Mouse (Mus musculus) right cerebral cortex, postnatal 25 days (tissue): Measurements from ENCODE around the gene Amotl2.

Experiments
- DNase-seq: peaks from one replicate; pipeline ENCODE4 v3.0.0; 2022

The Amotl2 gene

GRCm38 (mm10) chr9:102716481-102717163 lies at the start of gene Amotl2:
Gene Amotl2, plus strand, starts transcription at chr9:102716672.
- no peak for DNase-seq

DNA sequence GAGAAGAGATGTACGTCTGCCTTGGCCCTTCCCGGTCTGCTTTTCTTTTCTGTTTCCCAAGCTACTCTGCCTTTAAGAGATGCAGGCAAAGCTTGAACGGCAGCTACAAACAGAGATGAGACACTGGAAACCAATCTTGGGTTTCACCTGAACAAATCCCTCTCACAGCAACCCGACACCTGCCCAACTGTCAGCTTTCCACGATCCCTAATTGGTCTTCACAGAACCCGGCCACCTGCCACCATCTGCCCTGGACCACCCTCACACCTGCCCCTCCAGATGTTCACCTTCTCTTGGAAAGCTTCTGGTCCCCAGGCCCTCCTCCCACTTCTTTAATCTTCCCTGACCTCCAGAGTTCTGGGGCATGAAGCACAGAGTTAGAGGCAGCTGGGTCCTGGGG lies 48.4 kb upstream of the Amotl2 start:
- no peak for DNase-seq

GRCm38 (mm10) chr9:102668906-102669305 lies 47.6 kb upstream of the Amotl2 start:
- DNase-seq, result no peak

DNA sequence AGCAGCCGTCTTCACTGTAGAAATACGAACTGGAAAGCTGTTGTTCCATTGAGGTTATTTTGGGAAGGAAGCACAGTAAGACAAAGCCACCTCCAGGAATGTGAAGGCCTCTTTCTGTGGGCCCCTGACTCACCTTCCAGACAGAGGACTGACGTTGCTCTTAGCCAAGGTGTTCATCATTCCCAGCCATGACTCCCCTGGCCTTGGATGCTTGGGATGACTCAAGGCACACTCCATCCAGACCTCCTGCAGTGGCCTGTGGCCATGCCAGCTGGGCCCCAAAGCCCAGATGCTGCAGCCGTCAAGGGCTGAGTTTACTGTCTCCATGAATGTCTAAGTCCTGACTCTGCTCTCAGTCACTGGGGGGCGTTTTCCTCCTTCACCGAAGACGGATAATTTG lies 43.1 kb upstream of the Amotl2 start:
- no peak for DNase-seq

DNA sequence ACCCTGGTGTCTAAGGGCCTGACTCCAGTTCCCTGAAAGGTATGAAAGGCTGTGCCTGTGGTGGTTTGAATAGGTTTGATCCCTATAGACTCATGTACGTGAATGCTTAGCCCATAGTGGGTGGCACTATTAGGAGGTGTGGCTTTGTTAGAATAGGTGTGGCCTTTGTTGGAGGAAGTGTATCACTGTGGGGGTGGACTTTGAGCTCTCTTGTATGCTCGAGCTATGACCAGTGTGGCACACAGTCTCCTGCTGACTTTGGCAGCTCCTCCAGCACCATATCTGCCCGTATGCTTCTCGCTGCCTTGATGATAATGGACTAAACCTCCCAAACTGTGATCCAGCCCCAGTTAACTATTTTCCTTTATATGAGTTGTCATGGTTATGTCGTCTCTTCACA lies 40.5 kb upstream of the Amotl2 start:
- no peak for DNase-seq

DNA sequence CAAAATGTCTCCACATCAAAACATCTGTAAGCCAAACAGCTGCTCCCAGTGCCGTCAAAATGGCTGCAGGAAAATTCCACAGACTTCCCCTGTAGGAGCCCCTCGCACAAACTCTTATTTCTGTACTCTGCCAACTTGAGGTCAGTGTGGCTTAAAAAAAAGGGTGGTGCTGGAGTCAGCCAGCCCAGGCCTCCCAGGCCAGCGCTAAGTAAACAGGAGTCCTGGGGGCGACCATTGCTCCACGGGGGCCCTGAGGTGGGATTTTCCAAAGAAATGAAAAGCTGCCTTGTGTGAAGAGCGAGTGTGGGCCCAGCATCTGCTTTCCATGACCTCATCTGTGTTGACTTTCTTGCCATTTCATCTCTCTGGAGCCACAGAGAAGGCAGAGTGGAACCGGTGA lies 35.0 kb upstream of the Amotl2 start:
- DNase-seq, result no peak

- DNase-seq, result no peak
These were observed 28.5 kb upstream of the Amotl2 start for GRCm38 (mm10) chr9:102687943-102688342.

DNA sequence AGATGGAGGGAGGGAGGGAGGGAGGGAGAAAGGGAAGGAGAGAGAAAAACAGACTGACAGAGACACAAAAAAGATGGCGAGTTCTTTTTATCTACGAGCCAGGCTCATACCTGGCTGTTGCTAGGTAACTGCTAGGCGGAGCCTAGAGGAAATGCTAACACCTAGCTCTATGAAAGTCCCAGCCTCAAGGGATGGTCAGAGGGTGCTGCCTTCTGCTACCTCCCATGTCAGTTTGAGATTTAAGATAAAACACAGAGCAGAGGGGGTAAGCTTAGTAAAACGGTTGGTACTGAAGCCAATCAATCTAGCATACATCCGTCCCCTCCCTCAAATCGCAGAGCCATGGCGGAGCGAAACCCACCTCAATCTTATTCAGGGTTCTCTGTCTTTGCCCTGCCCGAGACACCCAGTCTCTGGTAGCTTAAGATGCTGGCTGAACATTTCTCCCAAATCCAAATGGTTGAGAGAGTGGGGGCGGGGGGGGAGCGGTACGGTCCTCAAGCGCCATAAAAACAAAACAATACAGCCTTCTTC lies 27.0 kb upstream of the Amotl2 start:
- DNase-seq, result no peak

DNA sequence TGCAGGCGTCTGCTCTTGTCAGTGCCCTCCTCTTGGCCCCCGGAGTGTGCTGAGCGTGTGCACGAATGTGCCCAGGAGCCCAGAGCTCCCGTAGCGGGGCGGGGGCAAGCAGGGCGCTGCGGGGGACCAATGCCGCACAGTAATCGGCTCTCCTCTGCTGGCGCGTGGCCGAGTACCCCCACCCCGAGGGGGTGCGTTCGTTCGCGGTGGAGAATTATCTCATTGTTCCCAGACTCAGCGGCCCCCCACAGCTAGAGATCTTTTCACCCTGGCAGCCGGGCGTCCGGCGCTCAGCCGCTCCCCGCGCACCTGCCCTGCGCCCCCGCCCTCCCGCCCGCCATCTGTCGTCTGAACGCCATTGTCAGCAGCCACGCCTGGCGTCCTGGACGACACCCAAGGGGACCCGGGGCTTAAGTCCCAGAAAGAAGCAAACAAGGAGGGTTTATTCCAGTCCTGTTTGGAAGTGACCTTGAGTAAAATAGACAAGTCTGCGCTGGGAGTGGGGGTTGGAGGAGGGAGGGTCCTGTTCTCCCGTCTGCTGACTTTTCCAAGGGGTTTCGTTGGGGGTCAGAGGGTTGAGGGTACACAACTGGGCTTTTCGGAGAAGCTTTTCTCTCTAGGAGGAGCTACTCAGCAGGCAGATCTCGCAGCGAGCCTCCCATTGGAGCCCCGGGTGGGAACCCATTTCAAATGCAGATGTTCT lies 26.4 kb upstream of the Amotl2 start:
- peak; percentile 56 for DNase-seq

DNA sequence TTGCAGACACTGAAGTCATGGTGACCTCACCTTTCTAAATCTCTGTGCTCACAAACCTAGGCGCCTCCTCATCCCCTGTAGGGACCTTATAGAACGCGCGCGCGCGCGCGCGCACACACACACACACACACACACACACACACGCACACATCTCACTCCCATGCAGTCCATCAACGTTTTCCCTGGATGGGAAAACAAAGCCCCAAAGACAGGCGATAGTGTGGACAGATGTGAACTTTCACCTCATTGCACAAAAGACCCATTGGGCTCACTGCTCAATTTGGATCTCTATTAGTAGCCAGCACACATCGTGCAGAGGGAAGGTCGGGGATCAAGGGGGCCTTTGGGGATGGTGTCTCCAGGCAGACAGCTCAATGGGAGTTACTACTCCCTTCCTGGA lies 25.6 kb upstream of the Amotl2 start:
- no peak for DNase-seq

DNA sequence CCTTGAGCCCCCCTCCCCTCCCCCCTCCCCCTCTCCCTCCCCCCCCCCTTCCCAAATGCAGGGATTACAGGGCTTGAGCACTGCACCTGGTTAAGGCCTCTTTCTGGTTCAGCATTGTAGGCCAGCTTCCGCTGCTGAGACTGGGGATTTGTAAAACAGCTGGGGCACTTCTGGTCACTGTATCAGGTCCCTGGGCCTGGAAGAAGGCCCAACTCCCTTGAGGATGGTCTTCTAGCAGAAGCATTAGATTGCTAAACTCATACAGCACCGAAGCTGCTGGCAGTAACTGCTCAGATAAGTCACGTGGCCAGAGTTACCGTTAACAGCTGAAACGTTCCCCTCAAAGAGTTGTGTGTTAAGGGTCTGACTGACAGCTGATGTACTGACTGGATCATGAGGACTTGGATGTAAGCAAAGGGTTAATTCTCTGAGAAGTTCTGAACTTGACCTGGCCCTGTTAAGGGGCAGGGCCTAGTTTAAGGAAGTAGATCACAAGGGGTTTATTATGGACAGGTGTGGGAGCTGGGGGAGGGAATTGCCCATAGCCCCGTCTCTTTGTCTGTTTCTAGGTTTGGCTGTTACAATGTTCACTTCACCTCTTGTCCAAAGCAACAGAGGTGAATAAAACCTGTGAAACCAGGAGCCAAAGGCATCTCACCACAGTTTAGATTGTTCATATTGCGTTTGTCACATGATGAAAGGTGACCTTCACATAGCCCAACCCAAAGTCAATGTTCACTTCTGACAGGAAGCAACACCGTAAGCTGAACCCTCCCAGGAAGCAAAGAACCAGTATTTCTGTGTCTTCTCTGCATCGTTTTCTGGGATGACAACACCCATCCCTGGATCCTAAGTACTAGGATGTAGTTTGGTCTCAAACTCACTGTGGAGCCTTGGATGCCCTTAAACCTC lies 23.7 kb upstream of the Amotl2 start:
- no peak for DNase-seq

DNA sequence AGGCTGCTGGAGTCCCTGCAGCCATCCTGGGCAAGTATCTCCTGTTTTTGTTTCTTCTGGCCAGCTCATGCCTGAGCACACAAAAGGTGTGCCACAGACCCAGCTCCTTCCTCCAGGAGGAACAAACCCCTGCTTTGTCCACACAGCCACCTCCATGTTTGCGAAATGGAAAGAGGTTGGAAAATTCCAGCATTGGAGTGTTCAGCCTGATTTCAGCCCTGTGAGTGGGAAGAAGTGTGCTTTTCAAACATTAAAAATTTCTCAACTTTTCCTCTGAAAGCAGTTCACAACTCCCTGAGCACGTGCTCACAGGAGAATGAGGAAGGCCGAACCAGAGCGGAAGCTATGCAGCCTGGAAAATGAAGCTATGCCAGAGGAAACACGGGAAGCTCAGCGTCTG lies 15.4 kb upstream of the Amotl2 start:
- DNase-seq, result no peak

DNA sequence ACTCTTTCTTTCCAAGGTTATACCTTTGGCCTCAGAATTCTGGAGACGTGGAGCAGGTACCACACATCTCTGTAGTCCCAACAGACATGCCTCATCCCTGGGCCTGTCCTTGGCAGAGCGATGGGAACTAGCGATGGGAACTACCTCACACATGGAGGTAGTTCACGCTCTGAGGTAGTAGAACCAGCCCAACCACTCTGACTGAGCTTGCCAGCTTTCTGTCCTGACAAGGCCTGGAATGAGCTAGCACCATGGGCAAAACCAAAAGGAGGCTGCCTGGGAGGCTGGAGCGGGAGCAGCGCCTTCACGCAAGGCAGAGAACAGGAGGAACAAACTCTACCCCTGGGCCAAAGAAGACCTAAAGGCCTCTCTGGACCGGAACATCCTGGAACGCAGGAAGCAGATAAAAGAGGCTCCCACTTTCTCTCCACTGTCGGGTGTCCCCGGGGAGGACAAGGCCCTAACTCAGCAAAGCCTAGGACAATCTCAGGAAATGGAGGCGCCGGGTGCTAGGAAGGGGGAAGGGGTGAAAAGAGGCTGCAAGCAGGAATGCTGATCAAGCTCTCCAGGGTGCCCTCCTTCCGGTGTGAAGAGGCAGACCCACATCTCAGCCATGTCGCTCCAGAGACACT lies 6.9 kb upstream of the Amotl2 start:
- DNase-seq, result no peak

- no peak for DNase-seq
These were observed 6.0 kb upstream of the Amotl2 start for GRCm38 (mm10) chr9:102710520-102710919.

- DNase-seq, result no peak
These were observed 2.7 kb upstream of the Amotl2 start for GRCm38 (mm10) chr9:102713797-102714196.

DNA sequence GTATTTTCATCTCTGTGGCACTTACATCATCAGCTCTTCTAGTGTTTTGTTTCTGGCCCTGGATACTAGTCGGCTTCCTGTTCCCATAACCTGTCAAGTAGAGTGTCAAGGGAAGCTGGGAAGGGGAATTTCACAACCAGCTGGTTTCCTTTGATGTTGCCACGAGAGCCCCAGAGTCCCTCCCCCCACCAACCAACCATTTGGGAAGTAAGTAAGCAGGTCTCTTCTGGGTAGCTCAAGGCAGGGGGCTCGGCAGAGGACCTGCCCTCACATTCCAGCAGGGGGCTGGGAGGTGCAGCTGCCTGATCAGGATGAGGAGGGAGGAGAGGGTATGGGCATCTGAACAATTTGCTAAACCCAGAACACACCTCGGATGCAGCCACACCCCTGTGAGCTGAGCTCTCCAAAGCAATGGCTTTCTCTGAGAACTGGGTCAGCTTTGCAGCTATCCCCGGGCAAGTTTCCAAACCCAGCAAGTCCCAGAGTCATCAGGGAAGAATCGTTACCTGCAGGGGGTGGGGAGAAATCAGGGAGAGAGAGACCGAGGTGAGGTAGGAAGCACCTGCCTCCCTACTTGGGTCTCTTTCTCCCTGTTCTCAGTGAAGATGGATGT lies 1.5 kb upstream of the Amotl2 start:
- DNase-seq, result no peak

- DNase-seq, result no peak
These were observed 969 bp upstream of the Amotl2 start for GRCm38 (mm10) chr9:102715506-102715900.

DNA sequence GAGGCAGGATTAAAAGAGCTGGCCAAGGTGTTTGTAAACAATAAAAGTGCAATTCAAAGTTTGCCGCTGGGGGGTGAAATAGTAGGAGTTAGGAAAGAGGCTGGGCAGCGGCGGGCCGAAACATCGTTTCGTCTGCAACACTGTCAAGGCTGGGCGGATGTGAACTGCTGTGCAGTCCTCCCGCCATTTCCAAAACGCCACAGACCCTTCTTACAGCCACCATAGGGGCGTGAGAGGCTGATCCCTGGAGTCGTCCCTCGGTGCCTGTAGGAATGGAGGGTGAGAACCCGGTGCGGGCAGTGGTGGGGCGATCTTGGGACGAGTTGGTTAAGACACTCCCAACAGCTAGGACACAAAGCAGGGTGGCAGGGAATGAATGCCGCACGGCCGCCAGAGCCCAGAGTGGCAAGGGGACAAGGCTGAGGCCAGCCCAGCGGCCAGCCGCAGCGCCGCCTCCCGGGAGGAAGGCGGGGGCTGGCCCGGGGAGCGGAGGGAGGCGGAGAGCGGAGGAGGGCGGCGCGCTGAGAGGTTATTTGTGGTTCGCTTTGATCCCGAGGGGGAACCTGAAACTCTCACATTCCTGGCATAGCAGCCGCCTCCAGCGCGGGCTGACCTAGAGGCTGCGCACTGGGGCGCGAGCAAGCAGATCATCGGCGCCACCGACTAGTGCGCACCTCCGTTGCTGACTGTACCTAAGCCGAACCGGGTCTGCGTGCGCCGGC lies 853 bp downstream of the Amotl2 start:
- peak; percentile 83 for DNase-seq

DNA sequence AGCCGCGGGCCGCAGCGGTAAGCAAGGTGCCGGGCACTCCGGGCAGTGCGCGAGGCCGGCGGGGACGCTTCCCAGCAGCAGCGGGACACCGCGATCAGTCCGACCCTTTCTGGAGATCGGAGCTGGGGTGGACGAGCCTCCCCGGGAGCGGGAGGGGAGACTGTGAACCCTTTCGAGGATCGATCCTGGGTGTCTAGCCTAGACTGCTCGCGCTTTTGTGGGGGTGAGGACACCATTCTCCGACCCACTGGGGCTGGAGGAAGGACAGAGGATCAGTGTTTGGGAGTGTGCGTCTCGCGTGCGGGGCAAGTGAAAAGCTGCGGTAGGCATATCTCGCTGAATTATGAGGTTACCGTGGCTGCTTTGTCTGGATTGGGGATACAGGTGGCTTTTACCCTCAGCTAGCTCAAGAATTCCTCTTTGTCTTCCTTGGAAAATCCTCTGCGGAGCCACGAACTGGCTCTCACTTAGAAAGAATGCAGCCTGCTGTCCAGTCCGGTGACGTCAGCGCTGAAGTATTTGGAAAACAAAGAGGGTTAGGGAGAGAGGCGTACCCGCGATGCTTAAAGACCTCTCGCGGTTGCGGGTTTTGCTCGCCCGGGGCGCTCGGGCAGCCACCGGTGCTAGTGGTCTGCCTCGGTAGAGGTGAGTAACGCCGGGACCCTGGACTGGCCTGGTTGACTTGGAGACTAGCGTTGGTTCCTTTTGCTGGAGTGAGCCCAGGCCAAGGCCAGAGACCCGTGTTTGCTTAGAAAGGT lies 1.6 kb downstream of the Amotl2 start:
- peak; percentile 61 for DNase-seq

DNA sequence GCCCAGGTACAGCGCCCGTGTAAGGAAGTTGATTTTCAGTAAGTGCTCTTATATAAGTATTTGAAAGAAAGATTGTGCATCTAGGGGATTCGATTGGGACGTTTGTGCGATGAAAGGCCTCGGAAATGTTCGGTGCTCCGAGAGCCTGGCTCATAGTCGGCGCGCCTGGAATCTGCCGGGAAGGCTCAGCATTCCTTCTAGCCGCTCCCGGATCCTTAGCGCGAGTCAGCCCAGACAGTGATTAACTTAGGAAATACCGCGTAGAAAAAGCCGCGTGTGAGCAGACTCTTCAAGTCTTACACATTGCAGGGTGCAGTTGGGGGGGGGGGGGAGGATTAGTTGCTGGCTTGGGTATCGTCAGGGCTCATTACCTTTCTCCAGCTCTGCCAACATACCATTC lies 2.2 kb downstream of the Amotl2 start:
- DNase-seq, result no peak

GRCm38 (mm10) chr9:102719085-102719484 lies 2.6 kb downstream of the Amotl2 start:
- DNase-seq, result no peak
